Mouse (Mus musculus): ENCODE measurements around the gene Ankrd55. TPM values are rescaled to one million over a fixed set of nuclear protein-coding genes. Genes with fewer than 3 reads are reported as not detected.
A peak's percentile ranks its signal among the peaks of the same experiment; 100 is the strongest.

Gene Ankrd55
- total and polyA plus RNA-seq, 3 experiments: 1.1 to 2.2 (median 1.1) TPM

DNA sequence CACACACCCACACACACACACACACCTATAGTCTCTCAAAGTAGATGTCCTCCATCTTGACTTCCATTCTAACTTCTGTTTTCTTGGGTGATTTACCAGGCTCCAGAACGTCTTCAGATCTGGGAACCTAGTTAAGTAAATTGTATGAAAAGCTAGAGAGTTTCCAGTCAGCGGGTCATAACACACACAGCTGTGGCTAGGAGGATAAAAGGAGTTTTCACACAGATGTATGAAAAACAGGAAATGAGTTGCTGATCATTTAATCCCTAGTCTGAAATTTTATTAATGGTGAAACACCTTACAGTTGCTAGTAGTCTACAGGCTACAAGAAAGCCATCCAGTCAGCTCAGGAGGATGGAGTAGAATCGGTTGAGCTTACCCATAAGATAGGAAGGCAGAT is 99.9 kb downstream of the Ankrd55 start:
- in situ Hi-C loops (cut with MboI; ENCODE audit: low pct_ligation_motif_present, low pct_unique_long_range_greater_than_20kb, low sequenced_read_pairs) (no loop called here), dilution Hi-C loops (cut with MboI; ENCODE audit: extremely low pct_ligation_motif_present, extremely low pct_unique_long_range_greater_than_20kb, low sequenced_read_pairs) (no loop called here)
- Histone ChIP-seq H3K79me2 (replicated peaks; ENCODE audit: control insufficient read depth, extremely low read depth, insufficient read depth, poor library complexity, severe bottlenecking) (no peaks in the 10 kb centered on the region), H3K9ac (ENCODE audit: insufficient read depth, low read depth) (peak overlapping the region; percentile 12; the same call in 1 of the 2 replicates), H3K9me3 (replicated peaks; ENCODE audit: low read length) (no peaks in the 10 kb centered on the region), H3K27me3 (replicated peaks) (no peaks in the 10 kb centered on the region), H3K27ac (ENCODE audit: insufficient read depth, low read depth) (peak overlapping the region; percentile 54), H3K4me3 (replicated peaks in 1 of 3; ENCODE audit: low read depth in 2 of 3, low read length in 2 of 3, poor library complexity in 1 of 3) (no peak overlapping the region), H3K4me1 (ENCODE audit: control insufficient read depth in 1 of 2, insufficient read depth in 2 of 2) (peaks cover 34 to 72% of the 10 kb centered on the region in 2 experiments), H3K4me2 (ENCODE audit: insufficient read depth, low read depth, poor library complexity, severe bottlenecking) (peak overlapping the region; percentile 14), H3K36me3 (replicated peaks in 1 of 2; ENCODE audit: control insufficient read depth in 1 of 2, insufficient read depth in 1 of 2, low read length in 1 of 2) (no peaks in the 10 kb centered on the region)
- DNase-seq (ENCODE audit: extremely low read depth): no peak
- no peak for TF ChIP-seq E2F4 (IDR thresholded peaks at IDR 0.05; ENCODE audit: insufficient replicate concordance, low read depth, low read length)
- 0 out of 2 replicates have a peak, but pooled peaks have one; percentile 3 for TF ChIP-seq ELF1 (IDR thresholded peaks at IDR 0.05; ENCODE audit: low read depth, low read length)
- TF ChIP-seq NELFE (IDR thresholded peaks at IDR 0.05; ENCODE audit: low read depth, low read length): no peak
- TF ChIP-seq KAT2A (IDR thresholded peaks at IDR 0.05; ENCODE audit: insufficient replicate concordance, low read length): no peak

DNA sequence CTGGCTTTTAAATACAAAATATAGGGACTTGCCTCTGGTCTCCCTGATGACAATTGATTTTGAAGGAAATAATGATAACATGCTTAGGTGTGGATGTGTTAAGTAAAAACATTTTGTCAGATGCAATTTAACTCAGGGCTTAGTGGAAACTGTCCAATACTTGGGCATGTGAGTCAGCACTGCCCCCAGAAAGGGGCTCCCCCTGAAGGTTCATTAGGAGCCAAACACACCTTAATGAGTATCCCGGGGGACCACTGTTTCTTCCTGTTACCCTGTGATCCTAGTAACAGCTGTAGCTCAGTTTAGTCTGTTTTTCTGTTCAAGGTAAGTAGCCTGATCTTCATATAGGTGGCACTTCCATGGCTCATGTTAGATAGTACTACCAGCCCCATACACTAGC is 102.0 kb downstream of the Ankrd55 start:
- Histone ChIP-seq H3K9me3 (replicated peaks; ENCODE audit: low read length) (no peaks in the 10 kb centered on the region), H3K9ac (ENCODE audit: insufficient read depth, low read depth) (0 out of 2 replicates have a peak overlapping the region, but pooled peaks have one; percentile 9), H3K36me3 (replicated peaks in 1 of 2; ENCODE audit: control insufficient read depth in 1 of 2, insufficient read depth in 1 of 2, low read length in 1 of 2) (no peaks in the 10 kb centered on the region), H3K27ac (ENCODE audit: insufficient read depth, low read depth) (no peak overlapping the region), H3K4me2 (ENCODE audit: insufficient read depth, low read depth, poor library complexity, severe bottlenecking) (peak overlapping the region; percentile 54), H3K4me1 (ENCODE audit: control insufficient read depth in 1 of 2, insufficient read depth in 2 of 2) (peaks cover 30 to 74% of the 10 kb centered on the region in 2 experiments), H3K79me2 (replicated peaks; ENCODE audit: control insufficient read depth, extremely low read depth, insufficient read depth, poor library complexity, severe bottlenecking) (no peaks in the 10 kb centered on the region), H3K4me3 (replicated peaks in 1 of 3; ENCODE audit: low read depth in 2 of 3, low read length in 2 of 3, poor library complexity in 1 of 3) (no peak overlapping the region), H3K27me3 (replicated peaks) (no peaks in the 10 kb centered on the region)
- dilution Hi-C loops (cut with MboI; ENCODE audit: extremely low pct_ligation_motif_present, extremely low pct_unique_long_range_greater_than_20kb, low sequenced_read_pairs) (no loop called here), in situ Hi-C loops (cut with MboI; ENCODE audit: low pct_ligation_motif_present, low pct_unique_long_range_greater_than_20kb, low sequenced_read_pairs) (no loop called here)
- DNase-seq (ENCODE audit: extremely low read depth): peak; percentile 85
- TF ChIP-seq RAD21 (IDR thresholded peaks at IDR 0.05; ENCODE audit: low read depth, low read length) (no peak; the same call in 1 of the 2 replicates), JUND (conservative IDR thresholded peaks at IDR 0.05; ENCODE audit: low read depth, low read length) (0 out of 2 replicates have a peak, but pooled peaks have one; percentile 34), CTCF (conservative IDR thresholded peaks at IDR 0.05 in 1 of 2, IDR thresholded peaks at IDR 0.05 in 1 of 2; ENCODE audit: low read depth in 2 of 2, low read length in 2 of 2) (no peak), EP300 (IDR thresholded peaks at IDR 0.05; ENCODE audit: low read length) (peak; percentile 89), GABPA (IDR thresholded peaks at IDR 0.05; ENCODE audit: insufficient replicate concordance, low read depth, low read length) (no peak), SMC3 (IDR thresholded peaks at IDR 0.05; ENCODE audit: low read depth, low read length) (no peak), USF1 (IDR thresholded peaks at IDR 0.05; ENCODE audit: low read depth, low read length) (no peak), JUN (IDR thresholded peaks at IDR 0.05; ENCODE audit: insufficient read depth, low read depth, low read length) (no peak; the same call in 1 of the 2 replicates), ZKSCAN1 (IDR thresholded peaks at IDR 0.05; ENCODE audit: borderline replicate concordance, low read depth, low read length) (no peak), MYC (IDR thresholded peaks at IDR 0.05; ENCODE audit: low read depth, low read length) (no peak), MAX (IDR thresholded peaks at IDR 0.05; ENCODE audit: low read length) (no peak), RCOR1 (conservative IDR thresholded peaks at IDR 0.05; ENCODE audit: low read depth, low read length) (no peak), ZMIZ1 (IDR thresholded peaks at IDR 0.05; ENCODE audit: low read depth, low read length) (no peak), TCF12 (IDR thresholded peaks at IDR 0.05; ENCODE audit: low read depth, low read length) (peak; percentile 75; the same call in 1 of the 2 replicates), ETS1 (conservative IDR thresholded peaks at IDR 0.05; ENCODE audit: low read depth, low read length) (peak; percentile 90), ZC3H11A (IDR thresholded peaks at IDR 0.05; ENCODE audit: low read depth, low read length) (no peak), POLR2AphosphoS2 (IDR thresholded peaks at IDR 0.05; ENCODE audit: low read depth, low read length) (no peak), E2F4 (IDR thresholded peaks at IDR 0.05; ENCODE audit: insufficient replicate concordance, low read depth, low read length) (no peak), ELF1 (IDR thresholded peaks at IDR 0.05; ENCODE audit: low read depth, low read length) (peak; percentile 35), CHD2 (IDR thresholded peaks at IDR 0.05; ENCODE audit: low read length) (no peak), SIN3A (IDR thresholded peaks at IDR 0.05; ENCODE audit: low read length) (no peak), CHD1 (IDR thresholded peaks at IDR 0.05; ENCODE audit: low read depth, low read length) (no peak), PAX5 (IDR thresholded peaks at IDR 0.05; ENCODE audit: low read length) (no peak), MAZ (IDR thresholded peaks at IDR 0.05; ENCODE audit: low read depth, low read length) (peak; percentile 38; the same call in 1 of the 2 replicates), MAFK (IDR thresholded peaks at IDR 0.05; ENCODE audit: insufficient replicate concordance, low read length) (no peak), KAT2A (IDR thresholded peaks at IDR 0.05; ENCODE audit: insufficient replicate concordance, low read length) (no peak), HCFC1 (IDR thresholded peaks at IDR 0.05; ENCODE audit: low read depth, low read length) (no peak), POLR2A (IDR thresholded peaks at IDR 0.05; ENCODE audit: low read depth, low read length) (no peak), ZNF384 (IDR thresholded peaks at IDR 0.05; ENCODE audit: low read depth, low read length) (no peak), BHLHE40 (IDR thresholded peaks at IDR 0.05; ENCODE audit: low read depth, low read length) (peak; percentile 85), USF2 (conservative IDR thresholded peaks at IDR 0.05; ENCODE audit: low read depth, low read length) (no peak), NELFE (IDR thresholded peaks at IDR 0.05; ENCODE audit: low read depth, low read length) (no peak), MXI1 (IDR thresholded peaks at IDR 0.05; ENCODE audit: low read depth, low read length) (no peak)
